Mouse (Mus musculus): ENCODE data around the gene Stom.

Gene Stom

GRCm38 (mm10) chr2:35318405-35318804 is 18.4 kb downstream of the Stom start:
- DNase-seq: no peak

GRCm38 (mm10) chr2:35317604-35318003 is 19.2 kb downstream of the Stom start:
- no peak for DNase-seq

- DNase-seq: no peak
These were observed 22.5 kb downstream of the Stom start for GRCm38 (mm10) chr2:35314300-35314699.

- no peak for DNase-seq
These were observed 26.8 kb downstream of the Stom start for GRCm38 (mm10) chr2:35309906-35310493.

GRCm38 (mm10) chr2:35308166-35308565 is 28.6 kb downstream of the Stom start:
- no peak for DNase-seq

- no peak for DNase-seq
These were observed 34.5 kb downstream of the Stom start for GRCm38 (mm10) chr2:35302049-35302885.

GRCm38 (mm10) chr2:35299437-35299836 is 37.3 kb downstream of the Stom start:
- DNase-seq: no peak

- DNase-seq: peak; percentile 81 to 84
These were observed 39.0 kb downstream of the Stom start for GRCm38 (mm10) chr2:35297703-35298332.

- peak; percentile 46 to 50 for DNase-seq
These were observed 43.5 kb downstream of the Stom start for GRCm38 (mm10) chr2:35293291-35293690.

- no peak for DNase-seq
These were observed 44.1 kb downstream of the Stom start for GRCm38 (mm10) chr2:35292700-35293099.

GRCm38 (mm10) chr2:35291856-35292255 is 44.9 kb downstream of the Stom start:
- DNase-seq: peak; percentile 51 to 62

GRCm38 (mm10) chr2:35288758-35289635 is 47.8 kb downstream of the Stom start:
- peak; percentile 72 to 86 for DNase-seq

- DNase-seq: no peak
These were observed 49.7 kb downstream of the Stom start for GRCm38 (mm10) chr2:35287017-35287620.

- no peak for DNase-seq
These were observed 51.6 kb downstream of the Stom start for GRCm38 (mm10) chr2:35285209-35285608.

- DNase-seq: no peak
These were observed 52.8 kb downstream of the Stom start for GRCm38 (mm10) chr2:35283997-35284396.

- no peak for DNase-seq
These were observed 54.6 kb downstream of the Stom start for GRCm38 (mm10) chr2:35282214-35282613.

GRCm38 (mm10) chr2:35280001-35280400 is 56.8 kb downstream of the Stom start:
- DNase-seq: no peak

GRCm38 (mm10) chr2:35278371-35279210 is 58.2 kb downstream of the Stom start:
- DNase-seq: no peak

GRCm38 (mm10) chr2:35277686-35278085 is 59.1 kb downstream of the Stom start:
- peak in 1 of 2 experiments; percentile 9 for DNase-seq

- DNase-seq: peak in 1 of 2 experiments; percentile 12
These were observed 63.2 kb downstream of the Stom start for GRCm38 (mm10) chr2:35273536-35273935.

- DNase-seq: no peak
These were observed 63.9 kb downstream of the Stom start for GRCm38 (mm10) chr2:35272881-35273280.

Measured in cerebellum, adult 18-20 months (tissue).